Mouse (Mus musculus) embryo, embryonic 9.5 days (tissue): ENCODE measurements around the gene Olfr394.
"Not testable (repeated sequence)": the region's sequence is repeated elsewhere in the genome, so short reads cannot be mapped to it uniquely, and the experiment has no call there.

Source experiments
- DNase-seq: peaks from one replicate; pipeline ENCODE4 v3.0.0-alpha.2; 2017; ENCODE audit errors: extremely low spot score

The Olfr394 gene

GRCm38 (mm10) chr11:73890671-73891070 lies at the start of gene Olfr394:
Gene Olfr394, minus strand, starts transcription at chr11:73890771.
- no peak for DNase-seq

DNA sequence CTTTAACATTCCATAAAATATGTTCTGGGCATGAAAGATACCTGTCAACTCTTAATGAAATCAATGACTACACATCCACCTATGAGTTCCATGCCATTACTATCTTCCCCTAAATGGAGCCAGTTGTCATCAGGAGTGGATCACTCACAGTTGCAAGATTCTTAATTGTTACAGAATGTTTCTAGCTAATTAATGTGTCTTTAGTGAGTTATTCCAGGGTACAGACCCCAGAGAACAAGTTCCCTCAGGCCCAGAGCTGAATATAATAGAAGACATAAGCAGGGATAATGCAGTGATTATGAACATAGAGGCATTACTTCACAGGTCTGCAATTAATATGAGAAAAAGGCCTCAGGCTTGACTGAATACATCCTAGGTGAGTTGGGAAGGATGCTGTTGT lies 45.8 kb upstream of the Olfr394 start, which contains the start of gene Olfr23:
Gene Olfr23 (plus strand): TSS at position 301 of the 400 bp plus-strand sequence.
- no peak for DNase-seq

GRCm38 (mm10) chr11:73909199-73909598 lies 18.6 kb upstream of the Olfr394 start, which contains the start of gene Olfr395:
Gene Olfr395, minus strand, starts transcription at chr11:73909299.
- DNase-seq = not testable (repeated sequence)

DNA sequence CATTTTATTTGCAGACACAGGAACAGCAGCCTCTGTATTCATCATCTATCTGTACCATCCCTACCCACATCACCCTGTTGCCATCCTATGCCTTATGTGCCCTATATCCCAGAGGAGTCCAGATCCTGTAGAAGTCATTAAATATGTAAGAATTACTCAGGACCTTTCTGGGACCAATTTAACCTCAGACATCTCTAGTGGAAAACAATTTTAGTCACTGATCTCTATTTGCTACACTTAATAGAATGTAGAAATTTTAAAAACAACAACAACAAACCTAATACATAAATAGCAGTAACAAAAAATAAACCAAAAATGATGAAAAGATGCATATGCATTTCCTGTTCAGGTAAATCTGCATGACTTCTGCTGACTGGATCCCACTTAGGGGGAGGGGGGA lies 39.2 kb downstream of the Olfr394 start, which contains the start of gene Olfr393:
Gene Olfr393 (minus strand): TSS at position 101 of the 400 bp plus-strand sequence.
- no peak for DNase-seq
